Mouse (Mus musculus): ENCODE results near the gene Tgif1.

DNA sequence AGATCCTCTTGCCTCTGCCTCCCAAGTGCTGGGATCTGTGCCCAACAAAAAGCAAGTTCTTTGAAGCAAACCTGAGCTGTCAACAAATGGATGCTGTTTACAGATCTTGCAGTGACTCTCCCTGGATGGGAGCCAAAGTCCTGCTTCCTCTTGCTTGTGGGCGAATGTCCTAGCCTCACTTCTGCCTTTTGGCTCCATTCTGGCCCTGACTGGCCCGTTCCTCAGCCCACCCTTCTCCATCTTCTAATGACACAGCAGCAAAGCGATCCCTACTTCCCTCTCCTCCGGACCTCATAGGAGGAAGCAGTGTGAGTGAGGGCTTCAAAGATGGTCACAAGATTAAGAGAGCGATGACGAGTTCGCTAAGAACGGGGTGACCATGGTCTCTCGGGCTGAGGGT lies 20.8 kb downstream of the Tgif1 start:
- TF ChIP-seq POLR2A (IDR thresholded peaks at IDR 0.05; ENCODE audit: insufficient read depth, low read length) (no peak), CTCF (IDR thresholded peaks at IDR 0.05; ENCODE audit: low read depth, low read length) (no peak)
